Mouse (Mus musculus): ENCODE data around the gene Spint2.
"Not testable (repeated sequence)": the region's sequence is repeated elsewhere in the genome, so short reads cannot be mapped to it uniquely, and the experiment has no call there.

Spint2 gene

GRCm38 (mm10) chr7:29244732-29245416, 36.8 kb downstream of the Spint2 start:
- DNase-seq (ENCODE audit: low read depth, low spot score): no peak

- peak; percentile 100 for DNase-seq (ENCODE audit: low read depth, low spot score)
Measured at GRCm38 (mm10) chr7:29238019-29238967, 43.4 kb downstream of the Spint2 start, which contains the start of gene Yif1b. Gene Yif1b, plus strand, starts transcription at chr7:29238329.

DNA sequence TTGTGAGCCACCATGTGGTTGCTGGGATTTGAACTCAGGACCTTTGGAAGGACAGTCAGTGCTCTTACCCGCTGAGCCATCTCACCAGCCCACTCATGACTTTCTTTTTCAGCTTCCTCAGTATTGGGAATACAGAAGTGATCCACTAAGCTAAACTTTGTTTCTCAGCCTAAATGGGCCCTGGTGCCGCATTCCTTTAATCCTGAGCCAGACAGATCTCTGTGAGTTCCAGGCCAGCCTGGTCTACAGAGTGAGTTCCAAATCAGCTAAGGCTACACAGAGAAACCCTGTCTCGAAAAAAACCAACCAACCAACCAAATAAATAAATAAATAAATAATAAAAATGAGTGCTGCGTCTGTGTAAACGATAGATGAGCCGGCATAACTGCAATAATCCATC, 44.1 kb downstream of the Spint2 start:
- not testable (repeated sequence) for DNase-seq (ENCODE audit: low read depth, low spot score)

DNA sequence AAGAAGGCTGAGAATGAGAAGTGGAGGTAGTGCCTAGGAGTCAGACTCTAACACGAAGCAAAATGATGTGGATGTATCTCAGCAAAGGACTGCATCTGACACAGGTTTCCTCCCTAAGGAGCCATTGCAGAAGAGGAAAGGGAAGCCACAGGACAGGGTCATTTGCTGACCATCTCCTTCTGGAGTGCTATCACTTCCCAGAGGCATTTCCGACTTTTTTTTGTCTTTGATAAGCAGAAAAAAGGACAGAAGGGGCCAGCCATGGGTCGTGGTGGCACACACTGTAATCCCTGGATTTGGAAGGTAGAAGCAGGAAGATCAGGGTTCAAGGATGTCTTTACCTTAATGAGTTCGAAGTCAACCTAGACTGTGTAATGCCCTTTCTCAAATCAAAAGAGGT, 45.1 kb downstream of the Spint2 start:
- DNase-seq (ENCODE audit: low read depth, low spot score): no peak

- DNase-seq (ENCODE audit: low read depth, low spot score): no peak
Measured at GRCm38 (mm10) chr7:29234661-29235060, 47.1 kb downstream of the Spint2 start.

- DNase-seq (ENCODE audit: low read depth, low spot score): no peak
Measured at GRCm38 (mm10) chr7:29233745-29234144, 48.0 kb downstream of the Spint2 start.

DNA sequence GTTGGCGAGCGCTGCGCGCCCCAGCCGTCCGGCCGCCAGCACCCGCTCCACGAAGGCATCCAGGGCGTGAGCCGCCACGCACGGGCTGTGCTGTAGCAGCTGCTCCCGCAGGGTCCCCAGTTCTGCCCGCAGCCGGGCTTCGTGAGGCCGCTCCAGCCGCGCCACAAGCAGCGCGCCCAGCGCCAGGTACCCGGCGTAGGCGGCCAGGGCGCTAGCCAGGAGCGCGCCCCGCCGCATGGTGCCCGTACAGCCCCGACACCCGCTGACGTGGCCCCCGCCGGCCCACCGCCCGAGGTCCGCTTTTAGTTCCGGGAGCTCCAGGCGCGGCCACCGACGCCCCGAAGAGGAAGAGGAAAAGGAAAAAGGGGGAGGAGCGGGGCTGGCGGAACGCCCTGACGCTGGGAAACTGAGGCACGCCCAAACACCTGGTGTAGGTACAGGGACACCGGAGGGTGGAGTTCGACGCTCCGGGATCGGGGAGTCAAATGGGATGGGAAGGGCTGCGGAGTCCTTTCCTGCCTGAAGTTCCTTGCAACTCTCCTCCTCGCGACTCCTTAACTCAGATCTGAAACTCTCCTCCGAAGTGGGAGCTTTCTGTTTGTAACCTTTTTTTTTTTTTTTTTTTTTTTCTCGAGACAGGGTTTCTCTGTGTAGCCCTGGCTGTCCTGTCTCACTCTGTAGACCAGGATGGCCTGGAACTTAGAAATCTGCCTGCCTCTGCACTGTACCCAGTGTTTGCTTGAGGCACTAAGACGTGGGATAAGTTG, 49.3 kb downstream of the Spint2 start, which contains the start of gene Kcnk6:
Gene Kcnk6, minus strand, starts transcription at position 269 of the 767 bp plus-strand sequence.
- no peak for DNase-seq (ENCODE audit: low read depth, low spot score)

GRCm38 (mm10) chr7:29231517-29231916, 50.2 kb downstream of the Spint2 start:
- no peak for DNase-seq (ENCODE audit: low read depth, low spot score)

DNA sequence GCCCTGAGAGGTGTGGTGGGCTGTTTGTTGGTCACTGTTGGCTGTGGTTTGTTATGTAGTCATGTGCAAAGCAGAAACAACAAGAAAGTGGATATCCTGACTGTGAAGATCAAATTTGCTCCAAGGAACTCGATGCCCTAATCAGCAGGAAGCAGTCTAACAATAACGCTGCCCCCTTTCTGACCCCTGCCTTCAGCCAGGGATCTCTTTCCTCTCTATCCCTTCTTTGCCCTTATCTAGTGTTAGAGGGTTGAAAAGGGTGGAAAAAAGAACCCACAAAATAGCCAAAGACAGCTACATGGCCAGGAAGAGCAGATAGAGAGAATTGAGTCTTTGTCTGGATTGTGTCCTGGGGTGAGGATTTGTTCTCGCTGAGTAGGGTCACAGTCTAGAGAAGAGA, 51.2 kb downstream of the Spint2 start:
- DNase-seq (ENCODE audit: low read depth, low spot score): no peak

DNA sequence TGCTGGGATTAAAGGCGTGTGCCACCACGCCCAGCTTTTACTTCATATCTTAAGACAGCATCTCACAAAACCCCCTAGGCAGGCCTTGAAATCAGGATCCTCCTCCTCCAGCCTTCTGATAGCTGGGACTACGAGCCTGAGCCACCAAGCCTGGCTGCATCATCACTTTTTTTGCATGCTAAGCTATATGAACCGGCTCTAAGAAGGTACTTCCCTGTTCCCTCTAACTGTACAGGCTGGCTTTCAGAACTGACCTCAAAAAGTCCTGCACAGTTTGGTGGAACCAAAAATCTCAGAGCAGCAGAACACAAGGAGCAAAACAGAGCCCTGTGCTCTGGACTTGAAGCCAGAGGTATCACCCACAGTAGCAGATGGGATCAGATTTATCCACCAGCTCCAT, 53.5 kb downstream of the Spint2 start:
- DNase-seq (ENCODE audit: low read depth, low spot score): no peak

GRCm38 (mm10) chr7:29225520-29225919, 56.2 kb downstream of the Spint2 start:
- no peak for DNase-seq (ENCODE audit: low read depth, low spot score)

DNA sequence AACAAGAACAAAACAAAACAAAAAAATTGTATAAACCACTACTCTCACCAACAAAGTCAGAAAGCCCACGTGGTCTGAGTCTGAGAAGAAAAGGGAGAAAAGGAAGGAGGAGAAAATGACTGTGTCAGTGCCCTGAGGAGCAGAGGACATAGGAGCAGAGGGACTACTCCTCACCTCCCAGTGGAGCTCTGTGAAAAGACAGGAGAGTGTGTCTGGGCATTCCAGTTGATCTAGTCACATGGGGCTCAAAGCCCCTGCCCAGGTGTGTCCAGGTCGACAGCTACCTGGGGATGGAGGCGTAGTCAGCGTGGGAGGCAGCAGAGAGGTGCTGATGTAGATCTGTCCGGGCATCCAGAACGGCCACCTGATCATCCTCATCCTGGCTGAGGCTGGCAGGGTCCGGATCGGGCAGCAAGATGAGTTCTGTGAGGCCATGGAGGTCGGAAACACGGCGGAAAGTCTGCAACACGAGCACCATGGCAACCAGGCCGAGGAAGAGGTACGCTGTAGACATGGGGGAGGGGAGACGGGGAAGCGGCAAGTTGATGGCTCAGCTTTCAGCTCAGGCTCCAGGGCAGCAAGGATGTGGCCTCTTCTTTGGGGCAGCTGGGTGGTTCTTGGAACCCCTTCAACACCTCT, 56.8 kb downstream of the Spint2 start:
- DNase-seq (ENCODE audit: low read depth, low spot score): no peak

GRCm38 (mm10) chr7:29214846-29215245, 66.9 kb downstream of the Spint2 start:
- no peak for DNase-seq (ENCODE audit: low read depth, low spot score)

- DNase-seq (ENCODE audit: low read depth, low spot score): no peak
Measured at GRCm38 (mm10) chr7:29214236-29214635, 67.5 kb downstream of the Spint2 start.

DNA sequence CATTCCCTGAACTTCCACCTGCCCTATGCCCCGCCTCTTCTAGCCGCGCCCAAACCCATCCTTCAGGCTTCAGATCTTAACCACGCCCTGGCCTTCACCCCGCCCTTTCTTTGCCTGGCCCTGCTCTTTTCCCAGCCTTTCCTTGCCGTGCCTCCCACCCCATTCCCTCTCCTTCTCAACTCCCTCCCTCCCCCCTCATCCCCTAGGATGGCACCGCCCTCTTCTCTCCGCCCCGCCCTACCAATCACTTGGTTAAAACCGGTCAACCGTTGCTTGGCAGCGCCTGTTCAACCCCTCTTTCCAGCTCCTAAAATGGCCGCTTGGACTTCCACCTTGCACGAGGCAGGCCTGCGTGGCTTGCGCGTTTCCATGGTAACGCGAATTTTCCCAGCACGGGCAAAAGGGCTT, 68.0 kb downstream of the Spint2 start, which contains the start of gene Catsperg1:
Gene Catsperg1, minus strand, starts transcription at position 361 of the 408 bp plus-strand sequence.
- DNase-seq (ENCODE audit: low read depth, low spot score): no peak

- not testable (repeated sequence) for DNase-seq (ENCODE audit: low read depth, low spot score)
Measured at GRCm38 (mm10) chr7:29212775-29213560, 68.7 kb downstream of the Spint2 start.

- DNase-seq (ENCODE audit: low read depth, low spot score): no peak
Measured at GRCm38 (mm10) chr7:29212199-29212765, 69.4 kb downstream of the Spint2 start.

GRCm38 (mm10) chr7:29211415-29212198, 70.1 kb downstream of the Spint2 start:
- peak; percentile 92 for DNase-seq (ENCODE audit: low read depth, low spot score)

- DNase-seq (ENCODE audit: low read depth, low spot score): not testable (repeated sequence)
Measured at GRCm38 (mm10) chr7:29211013-29211412, 70.7 kb downstream of the Spint2 start.
